Mouse (Mus musculus): ENCODE measurements at regions not wholly inside any gene's neighbourhood (a gene's known extent, or its start where the extent isn't known, plus 50 kb on each side); places are given as distances from the start of the nearest gene placed in this dataset.

- no peak for TF ChIP-seq GATA1 (IDR thresholded peaks at IDR 0.05; ENCODE audit: borderline replicate concordance, low read length)
- no peak for TF ChIP-seq FLI1 (IDR thresholded peaks at IDR 0.05; ENCODE audit: low read length)
These were observed 62.7 kb upstream of the Slc25a13 start for GRCm38 (mm10) chr6:6279646-6280045.

All from megakaryocyte, embryonic 14.5 days (primary cell).